Mouse (Mus musculus): ENCODE measurements at regions not wholly inside any gene's neighbourhood (a gene's known extent, or its start where the extent isn't known, plus 50 kb on each side); places are given as distances from the start of the nearest gene placed in this dataset.
A peak's percentile ranks its signal among the peaks of the same experiment; 100 is the strongest.

GRCm38 (mm10) chr13:111940796-111941513, 132.2 kb upstream of the Map3k1 start:
- DNase-seq (ENCODE audit: low spot score in 2 of 2) = no peak

DNA sequence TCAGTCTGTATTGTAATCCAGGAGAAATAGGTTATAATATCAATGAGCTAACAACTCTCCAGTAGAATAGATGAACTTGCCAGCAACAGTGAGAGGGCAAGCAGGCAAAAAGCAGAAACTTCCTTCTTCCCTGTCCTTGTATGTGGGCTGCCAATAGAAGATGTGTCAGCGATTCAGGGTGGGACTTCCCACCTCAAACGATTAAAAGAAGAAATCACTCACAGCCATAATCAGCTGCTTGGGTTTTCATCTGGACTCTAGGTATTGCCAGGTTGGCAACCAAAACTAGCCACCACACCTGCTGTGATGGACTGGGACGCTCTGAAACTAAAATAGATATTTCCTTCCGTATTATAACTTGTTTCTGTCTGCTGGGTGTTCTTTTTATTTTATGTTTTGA, 133.2 kb upstream of the Map3k1 start:
- DNase-seq (ENCODE audit: low spot score in 2 of 2) = no peak

DNA sequence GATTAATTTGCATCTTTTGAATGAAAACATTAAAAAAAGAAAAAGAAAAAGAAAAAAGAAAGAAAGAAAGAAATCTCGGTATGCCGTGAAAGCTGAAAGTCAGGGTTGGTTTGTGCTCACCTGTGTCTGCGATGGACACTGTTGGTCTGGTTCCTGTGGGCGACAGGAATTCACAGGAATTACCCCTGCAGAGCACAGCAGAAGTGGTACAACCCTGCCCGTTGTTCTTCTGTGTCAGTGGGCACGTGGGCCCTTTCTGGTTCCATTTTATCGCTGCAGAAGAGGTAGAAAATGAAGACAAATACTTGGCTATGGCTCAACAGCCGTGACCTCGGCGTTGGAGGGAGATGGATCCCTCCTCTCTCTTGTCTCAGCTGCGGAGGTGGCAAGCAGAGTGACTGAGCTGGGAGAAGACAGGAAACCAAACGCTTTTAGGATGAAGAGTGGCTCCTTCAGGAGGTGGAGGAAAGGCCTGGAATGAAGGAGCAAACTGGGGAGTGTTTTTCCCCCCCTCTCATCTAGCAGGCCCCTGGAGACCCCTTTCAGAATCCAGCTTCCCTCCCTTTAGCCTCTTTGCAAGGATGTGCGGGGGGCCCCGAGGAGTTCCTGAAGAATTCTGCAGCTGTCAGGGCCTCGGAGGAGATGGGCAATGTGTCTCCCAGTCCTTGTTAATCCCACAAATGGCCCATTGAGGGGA, 134.7 kb upstream of the Map3k1 start:
- peak in 1 of 2 experiments; percentile 13 for DNase-seq (ENCODE audit: low spot score in 2 of 2)

DNA sequence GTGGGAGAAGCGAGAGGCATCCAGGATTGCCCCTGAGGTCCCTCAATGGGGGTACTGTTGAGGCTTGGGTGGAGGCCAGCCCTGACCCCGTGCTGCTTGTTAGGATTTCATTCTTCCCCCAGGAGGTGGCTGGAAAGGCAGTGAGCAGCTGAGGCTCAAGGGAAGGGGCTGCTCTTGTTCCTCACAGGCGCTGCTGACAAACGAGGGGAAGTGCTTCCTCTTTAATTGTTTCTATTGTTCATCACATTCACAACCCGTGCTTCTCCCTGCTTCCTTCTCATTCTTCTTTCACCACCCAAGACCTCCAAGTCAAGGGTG, 135.3 kb upstream of the Map3k1 start:
- DNase-seq (ENCODE audit: low spot score in 2 of 2) = peak; percentile 58 to 59

- DNase-seq (ENCODE audit: low spot score in 2 of 2) = no peak
These were observed 137.5 kb upstream of the Map3k1 start for GRCm38 (mm10) chr13:111946271-111946670.

DNA sequence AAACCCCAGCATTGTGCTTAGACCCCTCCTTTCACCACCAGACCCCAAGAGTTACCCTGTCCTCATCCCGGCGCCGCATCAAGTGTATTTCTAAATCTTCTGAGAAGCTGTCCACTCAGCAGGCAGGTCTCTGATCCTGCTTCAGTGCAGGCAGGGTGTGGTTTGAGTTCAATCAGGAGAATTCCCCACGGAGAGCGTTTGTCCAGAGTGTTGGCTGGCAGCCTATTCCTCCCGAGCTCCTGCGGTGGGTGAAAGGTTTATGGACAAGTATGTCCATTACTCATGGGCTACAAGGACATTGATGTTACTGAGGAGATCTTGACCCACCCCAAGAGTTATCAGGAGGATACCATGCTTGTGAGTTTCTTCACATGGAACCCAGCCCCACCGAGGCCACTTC, 138.0 kb upstream of the Map3k1 start:
- DNase-seq (ENCODE audit: low spot score in 2 of 2) = no peak

GRCm38 (mm10) chr13:111948395-111948794, 139.6 kb upstream of the Map3k1 start:
- no peak for DNase-seq (ENCODE audit: low spot score in 2 of 2)

DNA sequence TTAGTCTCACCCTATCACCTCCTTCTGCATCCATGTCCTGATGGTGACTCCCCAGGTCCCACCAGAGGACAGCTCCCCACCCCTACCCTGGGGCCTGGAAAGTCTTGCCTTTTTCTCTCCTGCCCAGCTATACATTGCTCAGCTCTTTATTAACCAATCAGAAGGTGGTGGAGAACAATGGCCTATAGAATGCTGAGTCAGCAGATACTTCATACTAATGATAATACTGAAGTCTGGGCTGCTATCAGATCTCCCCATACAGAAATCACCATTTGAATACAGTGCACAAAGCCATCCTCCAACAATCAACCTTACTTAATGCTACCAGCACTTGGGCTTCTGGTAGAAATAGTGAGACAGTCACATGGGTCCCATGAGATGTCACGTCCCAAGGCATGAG, 141.2 kb upstream of the Map3k1 start:
- no peak for DNase-seq (ENCODE audit: low spot score in 2 of 2)

DNA sequence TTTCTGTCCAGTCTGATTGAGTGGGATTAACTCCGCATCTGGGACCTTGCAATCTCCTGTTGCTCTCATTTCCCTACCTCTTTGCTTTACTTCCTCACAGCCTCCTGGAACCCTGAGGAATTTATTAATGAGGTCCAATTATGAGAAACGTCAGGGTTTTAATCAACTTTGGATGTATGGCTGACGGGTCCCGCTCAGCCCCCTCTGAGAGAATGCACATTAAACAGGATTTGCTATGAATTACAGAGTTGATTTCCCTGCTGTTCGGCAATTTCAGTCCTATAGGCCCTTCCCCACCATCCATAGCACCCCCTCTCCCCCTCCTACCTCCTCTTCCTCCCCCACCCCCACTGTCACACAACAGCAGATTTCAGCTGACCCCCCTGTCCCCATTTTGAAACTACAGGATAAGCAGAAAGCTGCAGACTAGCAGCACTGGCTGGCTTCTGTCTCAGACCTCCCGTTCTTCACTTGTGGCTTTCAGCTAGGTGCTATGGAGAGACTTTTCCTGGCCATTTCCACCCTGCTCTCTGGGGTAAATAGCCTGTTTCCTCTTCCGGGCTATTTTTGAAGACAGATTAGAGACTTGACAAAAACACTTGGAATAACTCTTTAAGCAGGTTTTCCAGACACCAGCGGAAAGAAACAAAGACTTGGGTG, 145.2 kb upstream of the Map3k1 start:
- DNase-seq (ENCODE audit: low spot score in 2 of 2) = no peak

- DNase-seq (ENCODE audit: low spot score in 2 of 2) = no peak
These were observed 145.7 kb upstream of the Map3k1 start for GRCm38 (mm10) chr13:111954520-111954884.

GRCm38 (mm10) chr13:111957118-111957517, 148.3 kb upstream of the Map3k1 start:
- DNase-seq (ENCODE audit: low spot score in 2 of 2) = no peak

- no peak for DNase-seq (ENCODE audit: low spot score in 2 of 2)
These were observed 149.0 kb upstream of the Map3k1 start for GRCm38 (mm10) chr13:111957674-111958273.

GRCm38 (mm10) chr13:111958421-111958820, 149.6 kb upstream of the Map3k1 start:
- DNase-seq (ENCODE audit: low spot score in 2 of 2) = no peak

- DNase-seq (ENCODE audit: low spot score in 2 of 2) = no peak
These were observed 151.2 kb upstream of the Map3k1 start for GRCm38 (mm10) chr13:111960036-111960435.

DNA sequence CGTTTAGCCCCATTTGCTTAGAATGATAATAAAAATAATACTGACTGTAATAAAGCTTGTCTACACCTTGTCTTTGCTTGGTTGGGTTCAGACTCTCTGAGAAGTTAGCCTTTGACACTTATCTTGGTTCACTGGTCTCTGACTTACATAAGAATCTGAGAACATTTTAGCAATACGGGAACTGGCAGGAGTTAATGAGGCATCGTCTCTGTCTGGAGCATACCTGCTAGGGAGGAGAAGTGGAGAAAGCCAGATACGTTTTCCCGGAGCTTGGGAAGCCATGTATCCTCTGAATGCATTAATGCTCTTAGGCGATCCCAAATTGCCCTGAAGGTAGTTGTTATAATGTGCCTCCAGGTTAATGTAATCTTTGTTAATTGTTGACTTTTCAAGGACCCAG, 152.6 kb upstream of the Map3k1 start:
- no peak for DNase-seq (ENCODE audit: low spot score in 2 of 2)

- DNase-seq (ENCODE audit: low spot score in 2 of 2) = no peak
These were observed 153.4 kb upstream of the Map3k1 start for GRCm38 (mm10) chr13:111962155-111962554.

GRCm38 (mm10) chr13:111966113-111966512, 157.3 kb upstream of the Map3k1 start:
- DNase-seq (ENCODE audit: low spot score in 2 of 2) = no peak

DNA sequence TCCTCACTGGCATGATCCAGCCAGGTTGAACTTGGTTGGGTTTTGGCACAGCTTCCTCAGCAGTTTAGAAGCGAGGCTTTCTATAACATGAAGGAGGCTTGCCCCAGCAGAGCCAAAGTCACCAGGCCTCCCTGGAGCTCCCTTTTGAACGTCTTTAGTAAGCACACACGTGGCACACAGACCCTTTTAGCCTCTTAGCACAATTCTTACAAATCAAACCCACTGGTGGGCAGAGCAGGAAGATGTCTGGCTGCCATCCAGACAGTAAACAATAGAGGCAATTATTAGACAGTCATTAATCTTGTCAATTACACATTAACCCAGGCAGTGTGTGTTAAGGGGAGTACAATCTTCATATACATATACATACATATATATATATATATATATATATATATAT, 157.8 kb upstream of the Map3k1 start:
- no peak for DNase-seq (ENCODE audit: low spot score in 2 of 2)

GRCm38 (mm10) chr13:111968197-111968596, 159.4 kb upstream of the Map3k1 start:
- no peak for DNase-seq (ENCODE audit: low spot score in 2 of 2)

- no peak for DNase-seq (ENCODE audit: low spot score in 2 of 2)
These were observed 165.5 kb upstream of the Map3k1 start for GRCm38 (mm10) chr13:111974282-111974681.

DNA sequence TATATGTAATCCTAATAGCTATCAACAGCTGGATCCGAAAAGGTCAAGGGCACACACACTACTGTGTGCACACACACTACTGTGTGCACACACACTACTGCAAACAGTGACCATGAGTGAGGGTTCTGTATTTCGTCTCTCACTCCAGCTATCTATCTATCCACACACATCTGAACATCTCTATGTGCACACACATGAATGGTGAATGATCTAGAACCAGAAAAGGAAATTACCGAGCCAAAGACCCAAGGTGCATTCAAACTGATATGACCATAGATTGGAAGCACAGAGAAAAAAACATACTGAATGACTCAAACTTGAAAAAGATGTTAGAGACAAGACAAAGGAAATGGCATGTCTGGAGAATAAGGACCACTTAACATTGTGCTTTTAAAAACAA, 166.8 kb upstream of the Map3k1 start:
- no peak for DNase-seq (ENCODE audit: low spot score in 2 of 2)

GRCm38 (mm10) chr13:111977769-111978674, 169.2 kb upstream of the Map3k1 start:
- no peak for DNase-seq (ENCODE audit: low spot score in 2 of 2)

Data from frontal cortex, postnatal 10 days (tissue).